Mouse (Mus musculus) heart, postnatal 25 days (tissue): ENCODE data around the gene Itga10. TPM values are rescaled to one million over a fixed set of nuclear protein-coding genes. Genes with fewer than 3 reads are reported as not detected.
"Not testable (repeated sequence)": the region's sequence is repeated elsewhere in the genome, so short reads cannot be mapped to it uniquely, and the experiment has no call there.

ENCODE experiments used
- DNase-seq: peaks from one replicate; pipeline ENCODE4 v3.0.0; 2022; ENCODE audit warnings: low spot score
- intact Hi-C: fragments of 180-260 bp; cut with DNase I; formaldehyde crosslinking; loops from one replicate; pipeline ENCODE4 v1.15.1; 2025
- total RNA-seq, 2 experiments: library from RNA; stranded (reverse); gene quantifications; 2 replicates each; pipeline ENCODE4 v1.2.3; 2021

Gene Itga10
- 1 to 10 TPM in 1 of 2 experiments, under 1 TPM in 1; 0.84 to 1.0 TPM for total RNA-seq

DNA sequence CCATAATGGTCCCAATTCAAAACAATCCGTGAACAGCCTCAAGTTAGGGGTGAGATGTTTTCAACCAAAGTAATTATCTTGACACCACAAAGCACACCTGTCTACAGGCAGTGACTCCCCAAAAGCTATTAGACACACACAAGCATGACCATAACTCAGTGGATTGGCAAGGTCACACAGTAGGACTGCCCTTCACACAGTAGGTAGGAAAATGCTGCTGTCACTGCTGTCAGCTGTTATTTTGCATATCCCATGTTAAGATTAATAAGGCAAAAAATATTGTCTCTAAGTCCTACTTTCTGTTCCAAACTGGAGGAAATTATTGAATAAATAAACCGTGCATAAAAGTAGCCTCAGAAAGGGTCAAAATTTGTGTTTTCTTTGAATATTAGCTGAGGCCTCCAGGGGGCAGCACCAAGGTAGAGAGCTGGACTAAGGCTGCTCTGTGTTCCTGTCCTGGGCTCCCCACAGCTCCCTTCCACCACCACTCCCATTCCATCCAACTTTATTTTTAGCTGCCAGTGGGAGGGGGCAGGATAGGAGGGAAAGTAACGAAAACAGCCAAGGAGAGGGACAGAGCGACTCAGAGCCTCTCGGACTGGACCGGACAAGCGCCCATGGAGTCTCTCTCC lies at the start of gene Itga10:
Gene Itga10, plus strand, starts transcription at position 567 of the 632 bp plus-strand sequence.
- intact Hi-C loops, result no loop called here
- no peak for DNase-seq

GRCm38 (mm10) chr3:96595661-96596060 lies 49.7 kb upstream of the Itga10 start:
- intact Hi-C loops, result no loop called here
- DNase-seq, result no peak

GRCm38 (mm10) chr3:96596228-96596707 lies 49.1 kb upstream of the Itga10 start, which contains the start of gene Ankrd34a:
Ankrd34a (plus strand) TSS chr3:96596636.
- intact Hi-C loops, result no loop called here

DNA sequence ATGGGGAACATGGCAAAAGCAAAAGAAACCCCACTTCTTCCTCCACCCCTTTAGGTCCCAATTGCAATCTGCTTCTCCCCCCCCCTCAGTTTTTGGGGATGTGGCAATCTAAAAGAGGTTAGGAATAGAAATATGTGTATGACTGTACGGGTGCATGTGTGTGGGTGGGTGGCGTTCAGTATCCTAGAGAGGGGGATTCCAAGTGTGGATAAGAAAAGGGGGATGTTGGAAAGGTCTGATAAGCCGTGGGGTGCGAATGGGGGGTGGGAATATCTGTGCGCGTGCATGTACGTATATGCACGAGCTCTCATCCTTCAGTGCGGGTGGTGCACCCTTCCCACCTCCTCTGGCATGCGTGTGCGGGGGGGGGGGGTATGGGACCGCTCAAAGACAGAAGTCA lies 48.5 kb upstream of the Itga10 start:
- intact Hi-C loops, result no loop called here

More at GRCm38 (mm10) chr3:96596228-96596707, 49.1 kb upstream of the Itga10 start, which contains the start of gene Ankrd34a:
- peak; percentile 27 for DNase-seq

GRCm38 (mm10) chr3:96597435-96597891 lies 47.9 kb upstream of the Itga10 start:
- DNase-seq, result no peak

More for the DNA sequence above, 48.5 kb upstream of the Itga10 start:
- no peak for DNase-seq

GRCm38 (mm10) chr3:96598156-96599068 lies 47.0 kb upstream of the Itga10 start:
- DNase-seq, result peak; percentile 73

More at GRCm38 (mm10) chr3:96597435-96597891, 47.9 kb upstream of the Itga10 start:
- intact Hi-C loops, result no loop called here

GRCm38 (mm10) chr3:96599069-96599393 lies 46.4 kb upstream of the Itga10 start:
- no peak for DNase-seq
- intact Hi-C loops, result no loop called here

More at GRCm38 (mm10) chr3:96598156-96599068, 47.0 kb upstream of the Itga10 start:
- intact Hi-C loops, result no loop called here

- intact Hi-C loops, result no loop called here
- DNase-seq, result no peak
Observed at GRCm38 (mm10) chr3:96599411-96599810, 46.0 kb upstream of the Itga10 start.

DNA sequence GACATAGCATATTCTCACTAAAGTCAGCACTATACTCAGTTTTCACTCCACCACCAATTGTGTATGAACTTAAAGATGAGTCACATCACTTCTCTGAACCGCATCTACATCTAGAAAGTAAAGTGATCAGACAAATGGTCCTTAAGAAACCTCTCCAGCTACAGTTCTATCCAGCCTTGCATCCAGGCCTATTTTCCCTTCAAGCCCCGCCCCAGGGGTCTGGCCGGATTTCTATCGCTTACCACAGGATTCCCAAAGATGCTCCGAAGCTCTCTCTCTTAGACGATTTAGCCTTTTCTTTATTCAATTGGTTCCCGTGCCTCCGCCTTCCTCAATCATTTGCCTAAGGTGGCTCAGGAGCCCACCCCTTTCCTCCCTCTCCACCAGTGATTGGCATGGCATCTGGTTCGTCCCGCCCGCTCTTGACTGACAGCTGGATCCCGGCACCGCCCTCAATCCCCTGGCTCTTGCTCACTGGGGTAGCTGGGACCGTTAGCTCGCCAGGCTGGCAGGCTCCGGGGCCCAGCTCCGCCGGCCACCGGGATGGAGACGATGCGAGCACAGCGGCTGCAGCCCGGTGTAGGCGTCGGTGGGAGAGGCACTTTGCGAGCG lies 44.6 kb upstream of the Itga10 start, which contains the start of gene Lix1l:
Gene Lix1l, plus strand, starts transcription at position 511 of the 612 bp plus-strand sequence.
- DNase-seq, result peak; percentile 95
- intact Hi-C loops, result no loop called here

- intact Hi-C loops, result no loop called here
- DNase-seq, result peak; percentile 76
Observed at GRCm38 (mm10) chr3:96601251-96601787, 44.1 kb upstream of the Itga10 start.

GRCm38 (mm10) chr3:96601941-96602703 lies 43.3 kb upstream of the Itga10 start:
- no peak for DNase-seq
- intact Hi-C loops, result loop anchor here (2.0 kb wide), 1 partner anchor 27 kb away; the partner anchor contains the start of gene Rbm8a

DNA sequence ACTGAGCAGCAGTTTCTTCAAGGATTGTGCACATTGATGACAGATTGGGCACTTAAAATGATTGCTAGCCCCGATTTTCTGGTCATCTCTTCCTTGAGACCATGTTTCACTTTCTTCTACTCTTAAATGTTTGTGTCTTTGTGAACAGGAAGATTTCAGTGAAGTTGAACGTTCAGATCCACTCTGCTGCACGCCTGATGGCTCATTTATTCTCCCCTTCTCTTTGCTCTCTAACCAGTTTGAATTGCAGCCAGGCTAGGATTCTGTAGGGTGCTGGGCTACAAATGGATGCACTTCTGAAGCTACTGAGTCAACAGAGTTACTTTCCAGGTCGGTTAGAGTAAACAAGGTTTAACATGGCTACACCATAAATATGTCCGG lies 42.7 kb upstream of the Itga10 start:
- intact Hi-C loops, result loop anchor here (2.0 kb wide), 1 partner anchor 26 kb away; the partner anchor contains the start of gene Rbm8a
- DNase-seq, result no peak

GRCm38 (mm10) chr3:96603311-96603710 lies 42.1 kb upstream of the Itga10 start:
- DNase-seq, result no peak
- intact Hi-C loops, result loop anchor here (2.0 kb wide), 1 partner anchor 25 kb away; the partner anchor contains the start of gene Rbm8a

DNA sequence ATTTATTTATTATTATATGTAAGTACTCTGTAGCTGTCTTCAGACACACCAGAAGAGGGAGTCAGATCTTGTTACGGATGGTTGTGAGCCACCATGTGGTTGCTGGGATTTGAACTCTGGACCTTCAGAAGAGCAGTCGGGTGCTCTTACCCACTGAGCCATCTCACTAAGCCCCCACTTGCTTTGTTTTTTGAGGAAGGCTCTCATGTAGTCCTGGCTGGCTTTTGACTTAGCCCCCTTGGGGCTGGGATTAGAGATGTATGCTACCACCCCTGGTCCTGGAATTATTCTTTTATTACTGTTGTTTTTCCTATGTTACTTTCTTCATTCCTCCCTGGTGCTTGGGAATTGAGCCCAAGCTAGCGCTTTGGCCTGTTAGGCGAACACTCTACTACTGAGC lies 39.4 kb upstream of the Itga10 start:
- DNase-seq, intact Hi-C loops: not testable (repeated sequence)

DNA sequence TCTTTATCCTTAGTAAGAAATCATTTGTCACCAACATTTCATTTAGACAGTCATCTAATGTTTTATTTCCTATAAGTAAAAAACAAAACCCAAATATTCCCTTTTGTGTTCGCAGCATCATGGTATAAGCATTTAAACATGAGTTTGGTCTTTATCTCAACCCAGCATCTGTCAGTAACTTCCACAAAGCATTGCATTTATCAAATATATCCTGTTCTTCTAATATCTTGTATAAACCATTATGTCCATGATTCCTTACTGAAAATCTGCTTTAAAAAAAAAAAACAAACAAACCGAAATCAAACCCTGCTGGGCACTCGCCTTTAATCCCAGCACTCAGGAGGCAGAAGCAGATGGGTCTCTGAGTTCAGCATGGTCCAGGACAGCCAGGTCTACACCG lies 38.8 kb upstream of the Itga10 start:
- DNase-seq, result no peak
- intact Hi-C loops, result no loop called here

GRCm38 (mm10) chr3:96617941-96618340 lies 27.4 kb upstream of the Itga10 start:
- no peak for DNase-seq
- intact Hi-C loops, result no loop called here

- intact Hi-C loops, result no loop called here
- DNase-seq, result no peak
Observed at GRCm38 (mm10) chr3:96623201-96623600, 22.2 kb upstream of the Itga10 start.

GRCm38 (mm10) chr3:96629729-96630600 lies 15.4 kb upstream of the Itga10 start, which contains the start of gene Rbm8a:
Rbm8a (plus strand) TSS chr3:96629933.
- DNase-seq, result peak; percentile 90
- intact Hi-C loops, result loop anchor here (2.0 kb wide), 1 partner anchor 27 kb away; no protein-coding TSS in a partner anchor
